Mouse (Mus musculus) thymus, adult 2 months (tissue): ENCODE data around the gene Ccdc180. TPM values are rescaled to one million over a fixed set of nuclear protein-coding genes. Genes with fewer than 3 reads are reported as not detected.
A peak's percentile ranks its signal among the peaks of the same experiment; 100 is the strongest.

ENCODE experiments used
- DNase-seq: peaks from one replicate; pipeline ENCODE4 v3.0.0; 2021
- H3K27ac ChIP-seq: fragments of 200-500 bp; 2 replicates; pipeline ENCODE4 v1.5.1; 2012; ENCODE audit warnings: low read length, control low read depth; ENCODE audit not compliant: control insufficient read depth, insufficient read depth
- H3K27me3 ChIP-seq: fragments of 200-500 bp; 2 replicates; pipeline ENCODE4 v1.6.1; 2012; ENCODE audit warnings: mild to moderate bottlenecking, low read length, moderate library complexity, mixed read lengths; ENCODE audit not compliant: control insufficient read depth, insufficient read depth
- H3K36me3 ChIP-seq: fragments of 200-500 bp; 2 replicates; pipeline ENCODE4 v1.6.1; 2012; ENCODE audit warnings: mild to moderate bottlenecking, low read length, moderate library complexity; ENCODE audit not compliant: control insufficient read depth, insufficient read depth
- H3K4me1 ChIP-seq: fragments of 200-500 bp; replicated peaks from 2 replicates; pipeline ENCODE4 v1.6.1; 2012; ENCODE audit warnings: low read length; ENCODE audit not compliant: control insufficient read depth, insufficient read depth
- H3K4me3 ChIP-seq: fragments of 200-500 bp; 2 replicates; pipeline ENCODE4 v1.5.1; 2012; ENCODE audit warnings: mild to moderate bottlenecking, low read length, control low read depth, moderate library complexity; ENCODE audit not compliant: control insufficient read depth, insufficient read depth
- CTCF ChIP-seq: fragments of 200-500 bp; IDR thresholded peaks from 2 replicates; pipeline ENCODE4 v1.5.1; 2012; ENCODE audit warnings: mild to moderate bottlenecking, control low read depth, low read length, moderate library complexity, borderline replicate concordance; ENCODE audit not compliant: control insufficient read depth, poor library complexity, insufficient read depth; ENCODE audit errors: extremely low read depth
- POLR2A ChIP-seq: fragments of 200-500 bp; IDR thresholded peaks from 2 replicates; pipeline ENCODE4 v1.6.1; 2012; ENCODE audit warnings: mild to moderate bottlenecking, low read length, control low read depth, moderate library complexity; ENCODE audit not compliant: control insufficient read depth, poor library complexity, insufficient read depth; ENCODE audit errors: extremely low read depth
- WGBS: fragments of 180-500 bp; shearing (Covaris S2); methylation state at CpG from one replicate; pipeline ENCODE4 v1.1.7; 2018; 5-methylcytosine and 5-hydroxymethylcytosine counted together
- polyA plus RNA-seq: library from polyadenylated mRNA; depleted of rRNA; stranded (reverse); fragments of >200 nt; gene quantifications from 2 replicates; pipeline ENCODE4 v1.2.3, GENCODE M21; 2012

Gene Ccdc180
- polyA plus RNA-seq, 1 experiment: 0.05 TPM

DNA sequence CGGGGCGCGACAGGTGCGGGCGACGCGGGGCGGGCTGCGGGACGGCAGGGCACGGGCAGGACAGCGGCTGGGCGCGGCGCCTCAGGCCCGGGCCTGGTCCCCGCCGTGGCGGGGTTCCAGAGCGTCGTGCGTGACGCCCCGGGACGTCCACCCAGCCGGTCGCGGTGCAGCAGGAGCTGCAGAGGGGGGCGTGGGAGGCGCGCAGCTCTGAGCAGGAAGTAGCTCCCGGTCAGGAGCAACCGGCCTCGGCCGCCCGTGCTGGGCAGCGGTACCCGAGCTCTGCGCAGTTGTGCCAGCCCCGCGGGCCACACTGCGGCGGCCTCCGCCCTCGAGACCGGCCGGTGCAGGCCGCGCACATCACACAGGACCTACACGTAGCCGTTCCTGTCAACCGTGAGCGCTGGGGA is 82.3 kb downstream of the Ccdc180 start:
- H3K36me3 ChIP-seq: no peaks in the 10 kb centered on the region

GRCm38 (mm10) chr4:45972951-45973350 is 82.8 kb downstream of the Ccdc180 start:
- Histone ChIP-seq H3K36me3 (no peaks in the 10 kb centered on the region), H3K27ac (no peak overlapping the region), H3K4me3 (peak overlapping the region; percentile 57), H3K27me3 (no peaks in the 10 kb centered on the region; the same call in 1 of the 2 replicates), H3K4me1 (no peaks in the 10 kb centered on the region)
- DNase-seq: no peak
- 41% methylated on average over 9 of the region's 9 CpGs for WGBS
- no peak for TF ChIP-seq CTCF
- TF ChIP-seq POLR2A: no peak

More for the DNA sequence above, 82.3 kb downstream of the Ccdc180 start:
- Histone ChIP-seq H3K4me3 (peak overlapping the region; percentile 57), H3K4me1 (no peaks in the 10 kb centered on the region), H3K27me3 (no peaks in the 10 kb centered on the region; the same call in 1 of the 2 replicates), H3K27ac (no peak overlapping the region)
- WGBS: under 1% methylated on average over 51 of the region's 53 CpGs
- no peak for TF ChIP-seq CTCF
- TF ChIP-seq POLR2A: no peak
- DNase-seq: peak; percentile 35

DNA sequence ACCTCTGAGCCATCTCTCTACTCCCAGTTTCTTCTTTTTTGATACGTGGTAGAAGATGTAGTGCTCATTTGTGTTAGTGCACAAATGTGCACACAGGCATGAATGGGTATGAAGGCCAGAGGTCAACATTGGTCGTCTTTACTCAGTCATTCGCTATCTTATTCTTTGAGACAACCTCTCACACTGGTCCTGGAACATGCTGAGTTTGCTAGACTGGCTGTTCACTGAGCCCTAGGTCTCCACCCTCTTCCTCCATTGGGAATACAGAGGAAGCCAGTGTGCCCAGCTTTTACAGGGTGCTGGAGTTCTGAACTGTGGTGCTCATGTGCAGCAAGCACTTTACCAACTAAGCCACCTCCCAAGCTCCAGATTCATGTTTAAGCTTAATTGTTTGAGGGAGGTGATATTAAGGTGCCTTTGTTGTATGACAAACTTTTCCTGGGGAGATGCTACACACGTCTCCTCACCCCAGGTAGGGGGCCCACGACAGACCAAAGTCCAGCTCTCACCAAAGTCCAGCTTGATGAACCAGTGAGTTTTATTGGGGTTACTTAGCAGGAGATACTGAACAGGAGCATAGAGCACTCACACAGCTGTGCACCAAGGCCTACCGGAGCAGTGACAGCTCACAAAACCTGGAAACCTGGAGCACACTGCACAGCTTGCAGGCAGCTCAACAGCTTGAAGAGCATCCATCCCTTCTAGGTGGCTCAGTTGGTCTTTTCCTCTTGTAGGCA is 87.0 kb downstream of the Ccdc180 start:
- no peak for DNase-seq
- H3K27me3 ChIP-seq: no peaks in the 10 kb centered on the region; the same call in 1 of the 2 replicates
- H3K4me1 ChIP-seq: no peaks in the 10 kb centered on the region
- TF ChIP-seq CTCF: no peak
- no peak for TF ChIP-seq POLR2A
- H3K36me3 ChIP-seq: no peaks in the 10 kb centered on the region
- WGBS: 94% methylated on average over 6 of the region's 6 CpGs
- no peak overlapping the region for H3K4me3 ChIP-seq
- H3K27ac ChIP-seq: no peak overlapping the region

GRCm38 (mm10) chr4:45979916-45980315 is 89.8 kb downstream of the Ccdc180 start:
- Histone ChIP-seq H3K27ac (no peak overlapping the region), H3K36me3 (no peaks in the 10 kb centered on the region), H3K27me3 (no peaks in the 10 kb centered on the region), H3K4me1 (no peaks in the 10 kb centered on the region), H3K4me3 (no peak overlapping the region)
- no peak for DNase-seq
- TF ChIP-seq POLR2A (no peak), CTCF (no peak)
- 81% methylated on average over 2 of the region's 2 CpGs for WGBS

GRCm38 (mm10) chr4:45981054-45981453 is 91.0 kb downstream of the Ccdc180 start:
- H3K4me1 ChIP-seq: no peaks in the 10 kb centered on the region
- H3K27me3 ChIP-seq: no peaks in the 10 kb centered on the region
- no peak for TF ChIP-seq POLR2A
- H3K4me3 ChIP-seq: no peak overlapping the region
- DNase-seq: no peak
- H3K36me3 ChIP-seq: no peaks in the 10 kb centered on the region
- no peak overlapping the region for H3K27ac ChIP-seq

- Histone ChIP-seq H3K27ac (no peak overlapping the region), H3K36me3 (no peaks in the 10 kb centered on the region), H3K4me3 (no peak overlapping the region), H3K4me1 (no peaks in the 10 kb centered on the region), H3K27me3 (no peaks in the 10 kb centered on the region)
- DNase-seq: no peak
- TF ChIP-seq CTCF (no peak), POLR2A (no peak)
- 94% methylated on average over 6 of the region's 6 CpGs for WGBS
Measured at GRCm38 (mm10) chr4:45990427-45991135, 100.5 kb downstream of the Ccdc180 start.
